1 mouse cellular context compared by ENCODE assay signal in genomic region chrX:152342358-152342901, GRCm38 (mm10).
TF ChIP-seq lines count a peak whose summit lies in the region.

Gene Tspyl2, minus strand, starts transcription at chrX:152342425.

TF ChIP-seq in CH12.LX, 34 proteins besides CTCF, POLR2A, EP300 and RAD21 (continued from another document):
- TF ChIP-seq ZMIZ1 (IDR thresholded peaks at IDR 0.05; ENCODE audit: low read depth, low read length) (peak; percentile 42; the same call in 1 of the 2 replicates), BHLHE40 (IDR thresholded peaks at IDR 0.05; ENCODE audit: low read depth, low read length) (peak; percentile 91), ZC3H11A (IDR thresholded peaks at IDR 0.05; ENCODE audit: low read depth, low read length) (no peak), ELF1 (IDR thresholded peaks at IDR 0.05; ENCODE audit: low read depth, low read length) (peak; percentile 43; the same call in 1 of the 2 replicates), MEF2A (IDR thresholded peaks at IDR 0.05; ENCODE audit: borderline replicate concordance, low read depth, low read length) (no peak), MXI1 (IDR thresholded peaks at IDR 0.05; ENCODE audit: low read depth, low read length) (peak; percentile 51; the same call in 1 of the 2 replicates), IRF4 (IDR thresholded peaks at IDR 0.05; ENCODE audit: low read depth, low read length) (no peak), SMC3 (IDR thresholded peaks at IDR 0.05; ENCODE audit: low read depth, low read length) (no peak), NRF1 (IDR thresholded peaks at IDR 0.05; ENCODE audit: low read depth, low read length) (peak; percentile 62), PAX5 (IDR thresholded peaks at IDR 0.05; ENCODE audit: low read length) (no peak), JUN (IDR thresholded peaks at IDR 0.05; ENCODE audit: insufficient read depth, low read depth, low read length) (no peak), TCF12 (IDR thresholded peaks at IDR 0.05; ENCODE audit: low read depth, low read length) (peak; percentile 28; the same call in 1 of the 2 replicates), ZKSCAN1 (IDR thresholded peaks at IDR 0.05; ENCODE audit: borderline replicate concordance, low read depth, low read length) (no peak)
